ENCODE assay signal across 8 mouse cellular contexts in the genomic region with DNA sequence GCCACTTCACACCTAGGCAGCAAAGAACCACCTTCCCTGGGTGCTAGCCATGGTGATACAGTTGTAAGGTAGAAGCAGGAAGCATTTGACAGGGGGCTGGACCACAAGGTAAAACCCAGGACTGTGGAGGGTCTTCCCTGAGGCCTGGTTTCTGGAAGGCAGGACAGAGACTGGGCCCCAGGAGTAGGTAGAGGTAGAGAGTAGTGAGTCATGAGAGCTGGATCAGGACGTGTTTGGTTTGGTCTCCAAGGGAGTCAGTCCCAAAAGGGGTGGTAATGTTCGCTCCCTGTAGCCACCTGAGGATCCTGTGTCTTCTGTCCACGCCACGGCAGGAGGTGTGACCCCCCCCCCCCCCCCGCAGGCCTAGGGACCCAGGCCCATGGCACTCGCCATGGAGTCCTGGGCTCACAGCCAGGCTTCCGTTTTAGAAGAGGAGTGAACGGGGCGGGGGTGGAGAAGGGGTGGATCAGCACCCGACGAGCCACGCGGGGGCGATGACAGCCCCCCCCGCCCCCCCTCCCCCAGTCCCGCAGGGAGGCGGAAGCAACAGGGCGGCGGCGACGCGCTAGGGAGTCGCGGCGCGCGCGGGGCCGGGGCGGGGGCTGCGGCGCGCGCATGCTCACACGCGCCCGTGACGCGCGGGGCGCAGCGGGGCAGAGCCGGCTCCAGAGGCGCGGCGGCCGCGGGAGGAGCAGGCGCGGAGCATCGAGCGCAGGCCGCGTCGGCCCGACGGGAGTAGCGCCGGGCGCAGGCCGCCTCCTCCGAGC. TPM values are rescaled to one million over a fixed set of nuclear protein-coding genes. Genes with fewer than 3 reads are reported as not detected.
A peak's percentile ranks its signal among the peaks of the same experiment; 100 is the strongest.
DNase-seq lines count a peak whose midpoint lies in the region; ATAC-seq lines count a peak whose summit lies in the region.

Gene Atp11a (plus strand): TSS at position 624 of the 767 bp plus-strand sequence.

- peaks cover 25% of the 10 kb centered on the region for H3K4me1 ChIP-seq in hindbrain, embryonic 10.5 days (replicated peaks)
- H3K4me1 ChIP-seq in lung, embryonic 16.5 days (replicated peaks; ENCODE audit: control insufficient read depth, insufficient read depth, low read length) = peaks cover 5% of the 10 kb centered on the region

- ATAC-seq in lung, embryonic 16.5 days (ENCODE audit: low read depth) = peak; percentile 90

- DNase-seq in NIH3T3 (ENCODE audit: low read depth) = peak; percentile 85
- peak; percentile 61 to 87 for DNase-seq in cerebellum, adult 18-20 months
- DNase-seq in frontal cortex, adult 2 months (ENCODE audit: extremely low spot score in 1 of 2, low spot score in 1 of 2) = peak in 1 of 2 experiments; percentile 63
- DNase-seq in hindbrain, embryonic 10.5 days (ENCODE audit: low spot score) = peak; percentile 59
- peak; percentile 63 to 78 for DNase-seq in layer of hippocampus, postnatal 10 days (ENCODE audit: low spot score in 2 of 2)
- peak; percentile 49 for DNase-seq in ovary, postnatal 14 days (ENCODE audit: low spot score)
- DNase-seq in urinary bladder, postnatal 14 days (ENCODE audit: low spot score) = peak; percentile 70

- H3K27ac ChIP-seq in hindbrain, embryonic 10.5 days = peak within 1 kb of the TSS; percentile 89
- peak within 1 kb of the TSS; percentile 73 for H3K27ac ChIP-seq in lung, embryonic 16.5 days (ENCODE audit: low read length)

- H3K9ac ChIP-seq in lung, embryonic 16.5 days (ENCODE audit: low read length) = peak within 1 kb of the TSS; percentile 92

- no peaks in the 10 kb centered on the region; the same call in 1 of the 2 replicates for H3K36me3 ChIP-seq in hindbrain, embryonic 10.5 days
- no peaks in the 10 kb centered on the region for H3K36me3 ChIP-seq in lung, embryonic 16.5 days (ENCODE audit: control insufficient read depth, insufficient read depth, low read length)

- peak within 1 kb of the TSS; percentile 70 for H3K4me2 ChIP-seq in lung, embryonic 16.5 days (ENCODE audit: low read depth, low read length)

- WGBS in hindbrain, embryonic 10.5 days = 1% methylated on average over 62 of the region's 62 CpGs
- 1% methylated on average over 54 of the region's 62 CpGs for WGBS in lung, embryonic 16.5 days

- no peaks in the 10 kb centered on the region for H3K9me3 ChIP-seq in hindbrain, embryonic 10.5 days
- H3K9me3 ChIP-seq in lung, embryonic 16.5 days (ENCODE audit: control insufficient read depth, low read length) = no peaks in the 10 kb centered on the region

- H3K4me3 ChIP-seq in hindbrain, embryonic 10.5 days = peak within 1 kb of the TSS; percentile 86
- H3K4me3 ChIP-seq in lung, embryonic 16.5 days (ENCODE audit: low read length) = peak within 1 kb of the TSS; percentile 93

- H3K27me3 ChIP-seq in hindbrain, embryonic 10.5 days (ENCODE audit: insufficient read depth, poor library complexity, severe bottlenecking) = peaks cover 32% of the 10 kb centered on the region
- no peaks in the 10 kb centered on the region for H3K27me3 ChIP-seq in lung, embryonic 16.5 days (ENCODE audit: control insufficient read depth, insufficient read depth, low read depth, low read length)

RNA-seq across cellular contexts. Expression of gene Atp11a, which starts in this region (rescaled TPM):
- polyA plus RNA-seq in frontal cortex, adult 2 months (2012; rRNA removed) = 42.4 and 45.0 TPM in 2 replicates
- polyA plus RNA-seq in hindbrain, embryonic 10.5 days (2016; fragmentation: Nextera tagmentation; extraction: Ambion mirVana) = 8.5 and 8.8 TPM in 2 replicates
- 10 to 100 TPM; 61.5 to 65.5 TPM for total RNA-seq in layer of hippocampus, postnatal 10 days (2021)
- polyA plus RNA-seq in lung, embryonic 16.5 days (2015; fragmentation: Nextera tagmentation; extraction: Ambion mirVana) = 15.7 and 19.3 TPM in 2 replicates
